Mouse (Mus musculus) lung, postnatal 0 days (tissue): ENCODE measurements around the gene Gm20696.

Source experiments
- CTCF ChIP-seq: IDR thresholded peaks from 2 replicates; pipeline ENCODE4 v1.5.1; 2016; ENCODE audit warnings: antibody characterized with exemption, mild to moderate bottlenecking
- EP300 ChIP-seq: IDR thresholded peaks from 2 replicates; pipeline ENCODE4 v1.6.1; 2016; ENCODE audit warnings: antibody characterized with exemption, mild to moderate bottlenecking, control low read depth

DNA sequence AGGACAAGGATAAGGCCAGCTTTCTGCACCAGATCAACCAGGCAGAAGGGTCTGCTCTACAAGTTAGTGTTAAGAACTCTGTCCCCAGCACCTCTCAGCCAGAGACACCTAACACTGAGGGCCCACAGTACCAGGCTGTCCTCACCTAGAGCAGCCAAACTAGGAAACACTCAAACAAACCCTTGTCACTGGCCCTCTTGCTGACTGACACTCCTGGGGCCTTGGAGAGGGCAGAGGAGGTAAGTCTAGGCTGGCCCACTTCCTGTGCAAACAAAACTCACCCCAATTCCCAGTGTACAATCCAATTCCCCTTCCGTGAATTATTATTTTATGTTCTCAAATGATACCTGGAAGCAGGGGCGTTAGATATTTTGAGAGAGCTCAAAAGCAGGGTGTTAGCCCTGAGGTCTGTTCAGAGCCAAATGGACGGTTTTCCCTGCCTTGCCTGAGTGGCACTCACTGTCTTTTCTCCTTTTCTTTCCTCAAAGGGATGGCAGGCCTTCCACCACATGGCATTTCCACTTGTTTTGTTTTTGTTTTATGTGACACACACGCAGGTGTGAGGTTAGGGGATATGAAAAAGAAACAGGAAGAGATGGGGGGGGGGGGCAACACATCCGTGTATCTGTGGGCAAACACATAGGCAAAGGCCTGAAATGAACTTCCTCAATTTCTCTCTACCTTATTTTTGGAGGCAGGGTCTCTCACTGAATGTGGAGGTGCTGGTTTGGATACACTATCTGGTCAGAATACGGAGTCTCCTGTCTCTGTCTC, 363.7 kb downstream of the Gm20696 start:
- no peak for TF ChIP-seq EP300
- no peak for TF ChIP-seq CTCF
